Mouse (Mus musculus): Measurements from ENCODE around the gene Rad9a.

GRCm38 (mm10) chr19:4149283-4149682 is 52.2 kb downstream of the Rad9a start:
- TF ChIP-seq CTCF (IDR thresholded peaks at IDR 0.05; ENCODE audit: low read depth) (no peak), EP300 (IDR thresholded peaks at IDR 0.05; ENCODE audit: low read depth) (no peak)
